Mouse (Mus musculus): ENCODE data around the gene Pkmyt1. TPM values are rescaled to one million over a fixed set of nuclear protein-coding genes. Genes with fewer than 3 reads are reported as not detected.

The Pkmyt1 gene
- 20.8 and 21.1 TPM in 2 replicates for polyA plus RNA-seq (2015; fragmentation: Nextera tagmentation; extraction: Ambion mirVana)

DNA sequence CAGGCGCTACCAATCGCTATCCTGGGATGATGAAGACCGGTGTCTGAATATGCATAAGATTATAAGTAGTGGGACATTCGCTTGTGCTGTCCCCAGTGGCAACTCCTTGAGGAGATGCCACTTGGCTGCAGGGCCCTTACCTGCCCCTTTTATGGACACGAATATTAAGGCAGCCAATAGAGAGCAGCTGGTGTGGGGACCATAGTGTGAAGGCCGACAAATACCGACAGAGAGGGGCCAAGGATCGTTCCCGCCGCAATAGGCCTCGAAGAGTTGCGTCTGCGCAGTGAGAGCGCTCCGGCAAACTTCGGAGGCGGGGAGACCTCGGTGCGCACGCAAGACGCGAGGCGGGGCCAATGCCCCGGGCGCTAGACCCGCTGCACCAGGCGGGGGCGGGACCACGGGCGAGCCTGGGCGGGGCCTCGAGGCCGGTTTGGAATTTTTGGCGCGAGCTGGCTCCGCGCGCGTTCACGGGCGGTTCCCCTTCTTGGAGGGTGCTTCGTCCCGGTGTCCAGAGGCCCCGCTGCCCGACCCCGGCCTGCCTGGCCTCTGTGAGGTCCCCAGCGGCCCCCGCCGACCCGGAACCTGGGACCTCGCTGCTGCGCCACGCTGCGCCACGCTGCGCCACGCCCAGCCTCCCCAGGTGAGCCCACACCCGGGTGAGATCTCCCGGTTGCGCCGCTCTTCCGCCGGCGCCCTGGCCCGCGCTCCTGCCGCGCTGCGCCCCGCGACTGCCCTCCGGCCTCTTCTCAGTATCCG is at the start of gene Pkmyt1:
Gene Pkmyt1 (plus strand): TSS at position 338 of the 759 bp plus-strand sequence.
- ATAC-seq, result peak; percentile 95
- no peaks in the 10 kb centered on the region for H3K9me3 ChIP-seq (ENCODE audit: control insufficient read depth, low read length)
- no peaks in the 10 kb centered on the region for H3K27me3 ChIP-seq (replicated peaks; ENCODE audit: control insufficient read depth, insufficient read depth, low read length)
- H3K36me3 ChIP-seq (ENCODE audit: control insufficient read depth, insufficient read depth, low read length), result no peaks in the 10 kb centered on the region
- H3K4me2 ChIP-seq (ENCODE audit: low read length), result peak within 1 kb of the TSS; percentile 96
- H3K9ac ChIP-seq (ENCODE audit: low read depth, low read length), result peak within 1 kb of the TSS; percentile 77
- H3K4me1 ChIP-seq (ENCODE audit: control insufficient read depth, insufficient read depth, low read depth, low read length), result peaks cover 10% of the 10 kb centered on the region
- H3K27ac ChIP-seq (ENCODE audit: low read depth, low read length), result peak within 1 kb of the TSS; percentile 72
- peak within 1 kb of the TSS; percentile 92 for H3K4me3 ChIP-seq (ENCODE audit: low read length)
- WGBS, result under 1% methylated on average over 51 of the region's 73 CpGs

DNA sequence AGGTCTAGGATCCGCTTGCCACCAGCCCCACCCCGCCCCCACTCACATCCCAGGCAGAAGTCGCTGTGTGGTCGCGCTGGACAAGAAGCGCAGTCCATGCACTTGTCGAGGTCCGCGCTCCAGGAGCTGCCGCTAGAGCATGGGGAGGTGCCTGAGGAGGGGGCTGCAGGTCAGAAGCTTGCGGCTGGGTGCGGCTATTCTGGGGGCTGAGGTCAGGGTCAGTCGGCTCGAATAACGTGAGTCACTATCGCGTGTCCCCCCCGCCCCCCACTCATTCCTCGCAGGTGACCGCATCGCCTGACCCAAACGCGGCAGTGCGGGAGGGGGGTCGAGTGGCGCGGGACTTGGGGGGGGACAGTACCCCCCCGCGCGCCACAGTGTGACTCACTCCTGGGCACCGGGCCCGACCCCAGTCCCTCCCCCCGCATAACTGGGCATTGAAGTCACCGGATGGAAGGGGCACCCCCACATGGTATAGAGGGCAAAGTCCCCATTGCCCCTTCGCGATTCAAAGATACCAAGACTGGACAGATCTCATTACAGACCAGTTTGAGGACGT is 49.6 kb upstream of the Pkmyt1 start:
- Histone ChIP-seq H3K27ac (ENCODE audit: low read depth, low read length) (no peak overlapping the region), H3K4me2 (ENCODE audit: low read length) (peak overlapping the region; percentile 88), H3K36me3 (ENCODE audit: control insufficient read depth, insufficient read depth, low read length) (no peaks in the 10 kb centered on the region), H3K27me3 (replicated peaks; ENCODE audit: control insufficient read depth, insufficient read depth, low read length) (peaks cover 44% of the 10 kb centered on the region), H3K4me3 (ENCODE audit: low read length) (peak overlapping the region; percentile 48), H3K4me1 (ENCODE audit: control insufficient read depth, insufficient read depth, low read depth, low read length) (peaks cover 38% of the 10 kb centered on the region), H3K9me3 (ENCODE audit: control insufficient read depth, low read length) (no peaks in the 10 kb centered on the region), H3K9ac (ENCODE audit: low read depth, low read length) (peak overlapping the region; percentile 61)
- WGBS, result under 1% methylated on average over 35 of the region's 37 CpGs
- ATAC-seq, result no peak

DNA sequence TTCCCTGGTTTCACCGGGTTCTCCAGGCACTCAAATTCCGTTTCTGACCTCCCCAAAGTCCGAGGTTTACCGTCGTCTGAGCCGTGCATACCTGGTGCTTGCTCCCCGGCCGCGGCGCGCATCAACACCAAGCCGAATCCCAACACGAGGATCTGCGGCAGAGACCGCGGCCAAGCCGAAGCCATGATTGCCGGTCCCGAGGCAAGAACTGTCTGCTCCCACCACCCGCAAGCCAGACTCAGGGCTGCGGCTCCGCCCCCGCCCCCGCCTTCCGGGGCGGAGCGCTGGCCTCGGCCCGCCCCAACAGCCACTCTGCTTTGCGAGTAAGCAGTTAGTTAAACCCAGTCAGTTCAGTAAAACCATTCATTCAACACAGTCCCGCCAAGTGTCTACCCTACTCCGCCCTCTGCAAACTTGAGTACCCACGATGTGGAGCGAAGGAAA is 48.9 kb upstream of the Pkmyt1 start, which contains the start of gene Tnfrsf12a:
Gene Tnfrsf12a (minus strand): TSS at position 233 of the 444 bp plus-strand sequence.
- H3K4me2 ChIP-seq (ENCODE audit: low read length), result peak within 1 kb of the TSS; percentile 88
- H3K4me3 ChIP-seq (ENCODE audit: low read length), result peak within 1 kb of the TSS; percentile 48
- peak; percentile 14; the same call in 1 of the 2 replicates for ATAC-seq
- H3K9ac ChIP-seq (ENCODE audit: low read depth, low read length), result peak within 1 kb of the TSS; percentile 61
- under 1% methylated on average over 34 of the region's 34 CpGs for WGBS
- no peaks in the 10 kb centered on the region for H3K36me3 ChIP-seq (ENCODE audit: control insufficient read depth, insufficient read depth, low read length)
- no peaks in the 10 kb centered on the region for H3K9me3 ChIP-seq (ENCODE audit: control insufficient read depth, low read length)
- peaks cover 49% of the 10 kb centered on the region for H3K27me3 ChIP-seq (replicated peaks; ENCODE audit: control insufficient read depth, insufficient read depth, low read length)
- H3K4me1 ChIP-seq (ENCODE audit: control insufficient read depth, insufficient read depth, low read depth, low read length), result peaks cover 38% of the 10 kb centered on the region
- H3K27ac ChIP-seq (ENCODE audit: low read depth, low read length), result no peak within 1 kb of the TSS

DNA sequence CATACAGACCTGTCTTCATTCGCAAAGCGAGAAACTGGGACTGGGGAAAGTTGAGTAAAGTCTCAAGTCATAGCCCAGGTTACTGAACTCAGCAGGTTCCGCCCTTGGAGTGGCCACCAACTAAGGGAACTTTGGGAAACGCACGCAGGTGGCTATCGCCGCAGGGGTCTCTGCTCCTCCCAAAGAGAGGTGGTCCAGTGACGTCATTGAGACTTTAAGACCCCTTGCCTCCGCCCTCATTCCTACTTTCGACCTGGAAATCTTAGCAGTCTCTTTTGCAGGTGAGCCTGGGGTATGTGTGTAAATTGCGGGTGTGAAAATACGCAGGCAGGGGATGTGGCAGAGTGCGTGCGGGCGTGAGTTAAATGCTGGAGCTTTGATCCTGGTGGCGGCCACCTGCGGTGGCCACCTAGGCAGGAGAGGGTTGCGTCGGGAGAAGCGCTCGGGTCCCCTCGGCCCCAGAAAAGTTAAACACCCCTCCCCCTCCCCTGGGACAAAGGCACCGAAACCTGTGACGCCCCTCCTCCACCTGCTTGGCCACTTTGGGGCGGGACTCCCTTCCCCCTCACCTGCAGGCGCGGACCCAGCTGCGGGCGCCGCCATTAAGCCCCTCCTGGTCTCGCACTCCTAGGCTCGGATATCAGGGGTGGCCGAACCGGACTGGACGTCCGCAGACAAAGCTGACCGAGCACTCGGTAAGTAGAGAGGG is 46.9 kb upstream of the Pkmyt1 start, which contains the start of gene Cldn6:
Gene Cldn6 (plus strand): TSS at position 123 of the 709 bp plus-strand sequence.
- no peak within 1 kb of the TSS for H3K9ac ChIP-seq (ENCODE audit: low read depth, low read length)
- WGBS, result 3% methylated on average over 38 of the region's 38 CpGs

DNA sequence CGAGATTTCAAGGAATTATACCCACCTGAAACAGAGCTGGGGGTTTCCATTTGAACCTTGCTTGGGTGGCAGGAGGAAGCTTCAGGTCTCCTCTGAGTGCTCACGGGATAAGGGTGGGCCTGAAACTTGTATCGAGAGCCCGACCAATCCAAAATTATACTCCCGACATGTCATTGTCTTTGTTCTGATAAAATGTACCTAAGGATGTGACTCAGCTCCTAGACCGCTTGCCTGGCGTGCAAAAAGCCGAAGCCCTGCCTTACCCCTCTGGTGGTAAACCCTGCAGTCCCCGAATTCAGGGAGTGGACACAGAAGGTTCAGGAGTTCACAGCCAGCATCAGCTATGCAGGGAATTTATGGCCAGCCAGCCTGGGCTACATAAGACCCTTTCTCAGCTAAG is 45.8 kb upstream of the Pkmyt1 start:
- H3K9ac ChIP-seq (ENCODE audit: low read depth, low read length), result no peak overlapping the region
- no peak for ATAC-seq
- WGBS, result 75% methylated on average over 9 of the region's 9 CpGs
- no peaks in the 10 kb centered on the region for H3K9me3 ChIP-seq (ENCODE audit: control insufficient read depth, low read length)
- no peak overlapping the region for H3K27ac ChIP-seq (ENCODE audit: low read depth, low read length)
- no peak overlapping the region for H3K4me3 ChIP-seq (ENCODE audit: low read length)
- peaks cover 62% of the 10 kb centered on the region for H3K27me3 ChIP-seq (replicated peaks; ENCODE audit: control insufficient read depth, insufficient read depth, low read length)
- peaks cover 25% of the 10 kb centered on the region for H3K4me1 ChIP-seq (ENCODE audit: control insufficient read depth, insufficient read depth, low read depth, low read length)
- H3K36me3 ChIP-seq (ENCODE audit: control insufficient read depth, insufficient read depth, low read length), result no peaks in the 10 kb centered on the region
- no peak overlapping the region for H3K4me2 ChIP-seq (ENCODE audit: low read length)

More for the DNA sequence above, 46.9 kb upstream of the Pkmyt1 start, which contains the start of gene Cldn6:
- Histone ChIP-seq H3K36me3 (ENCODE audit: control insufficient read depth, insufficient read depth, low read length) (no peaks in the 10 kb centered on the region), H3K4me3 (ENCODE audit: low read length) (peak within 1 kb of the TSS; percentile 24), H3K27me3 (replicated peaks; ENCODE audit: control insufficient read depth, insufficient read depth, low read length) (peaks cover 61% of the 10 kb centered on the region), H3K27ac (ENCODE audit: low read depth, low read length) (no peak within 1 kb of the TSS), H3K4me1 (ENCODE audit: control insufficient read depth, insufficient read depth, low read depth, low read length) (peaks cover 31% of the 10 kb centered on the region), H3K4me2 (ENCODE audit: low read length) (peak within 1 kb of the TSS; percentile 45), H3K9me3 (ENCODE audit: control insufficient read depth, low read length) (no peaks in the 10 kb centered on the region)
- ATAC-seq, result no peak

DNA sequence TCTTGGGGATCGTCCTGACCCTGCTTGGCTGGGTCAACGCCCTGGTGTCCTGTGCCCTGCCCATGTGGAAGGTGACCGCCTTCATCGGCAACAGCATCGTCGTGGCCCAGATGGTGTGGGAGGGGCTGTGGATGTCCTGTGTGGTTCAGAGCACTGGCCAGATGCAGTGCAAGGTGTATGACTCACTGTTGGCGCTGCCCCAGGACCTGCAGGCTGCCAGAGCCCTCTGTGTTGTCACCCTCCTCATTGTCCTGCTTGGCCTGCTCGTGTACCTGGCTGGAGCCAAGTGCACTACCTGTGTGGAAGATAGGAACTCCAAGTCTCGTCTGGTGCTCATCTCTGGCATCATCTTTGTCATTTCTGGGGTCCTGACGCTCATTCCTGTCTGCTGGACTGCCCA is 45.0 kb upstream of the Pkmyt1 start:
- no peak for ATAC-seq
- Histone ChIP-seq H3K4me1 (ENCODE audit: control insufficient read depth, insufficient read depth, low read depth, low read length) (peaks cover 20% of the 10 kb centered on the region), H3K27ac (ENCODE audit: low read depth, low read length) (no peak overlapping the region), H3K4me3 (ENCODE audit: low read length) (no peak overlapping the region), H3K9ac (ENCODE audit: low read depth, low read length) (no peak overlapping the region), H3K4me2 (ENCODE audit: low read length) (no peak overlapping the region), H3K9me3 (ENCODE audit: control insufficient read depth, low read length) (no peaks in the 10 kb centered on the region), H3K27me3 (replicated peaks; ENCODE audit: control insufficient read depth, insufficient read depth, low read length) (peaks cover 55% of the 10 kb centered on the region), H3K36me3 (ENCODE audit: control insufficient read depth, insufficient read depth, low read length) (no peaks in the 10 kb centered on the region)
- WGBS, result 73% methylated on average over 10 of the region's 10 CpGs

DNA sequence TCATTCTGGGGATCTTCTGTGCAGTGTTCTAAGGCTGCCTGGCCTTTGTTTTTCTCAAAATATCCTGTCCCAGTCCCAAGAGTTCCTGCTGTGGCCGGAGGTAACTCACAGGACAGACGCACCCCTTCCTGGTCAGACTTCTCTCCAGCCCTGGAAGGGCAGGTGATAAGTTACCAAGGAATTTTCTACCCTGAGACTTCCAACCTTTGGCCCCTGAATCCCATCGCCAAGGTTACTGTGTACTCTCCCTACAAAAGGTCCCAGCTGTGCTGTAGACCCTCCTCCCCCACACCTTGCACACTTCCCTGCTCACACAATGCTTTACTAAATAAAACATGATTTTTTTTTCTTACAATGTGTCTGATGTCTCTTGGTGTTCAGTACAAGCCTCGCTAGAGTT is 44.0 kb upstream of the Pkmyt1 start:
- peaks cover 52% of the 10 kb centered on the region for H3K27me3 ChIP-seq (replicated peaks; ENCODE audit: control insufficient read depth, insufficient read depth, low read length)
- no peaks in the 10 kb centered on the region for H3K36me3 ChIP-seq (ENCODE audit: control insufficient read depth, insufficient read depth, low read length)
- H3K27ac ChIP-seq (ENCODE audit: low read depth, low read length), result no peak overlapping the region
- H3K9ac ChIP-seq (ENCODE audit: low read depth, low read length), result no peak overlapping the region
- H3K4me3 ChIP-seq (ENCODE audit: low read length), result no peak overlapping the region
- ATAC-seq, result no peak
- H3K9me3 ChIP-seq (ENCODE audit: control insufficient read depth, low read length), result no peaks in the 10 kb centered on the region
- H3K4me2 ChIP-seq (ENCODE audit: low read length), result no peak overlapping the region
- WGBS, result 60% methylated on average over 4 of the region's 4 CpGs
- H3K4me1 ChIP-seq (ENCODE audit: control insufficient read depth, insufficient read depth, low read depth, low read length), result peaks cover 10% of the 10 kb centered on the region

DNA sequence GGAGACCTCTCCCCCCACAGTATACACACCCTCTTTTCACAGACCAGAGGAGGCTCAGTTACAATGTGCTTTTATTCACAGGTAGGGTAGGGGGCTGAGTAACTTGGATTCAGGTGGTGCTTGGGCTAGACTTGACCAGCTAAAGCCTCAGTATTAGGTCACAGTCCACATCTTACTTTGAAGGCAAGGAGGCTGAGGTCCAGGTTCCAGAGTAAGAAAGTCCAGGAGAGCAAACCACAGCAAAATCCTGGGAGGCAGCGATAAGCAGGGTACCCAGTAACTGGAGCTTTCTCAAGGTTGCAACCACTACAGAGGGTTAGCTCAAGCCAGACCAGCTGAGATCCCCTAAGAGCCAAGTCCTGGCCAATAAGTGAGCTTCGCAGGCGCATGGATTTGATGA is 43.6 kb upstream of the Pkmyt1 start:
- Histone ChIP-seq H3K4me2 (ENCODE audit: low read length) (no peak overlapping the region), H3K9me3 (ENCODE audit: control insufficient read depth, low read length) (no peaks in the 10 kb centered on the region), H3K4me1 (ENCODE audit: control insufficient read depth, insufficient read depth, low read depth, low read length) (peaks cover 8% of the 10 kb centered on the region; the same call in 1 of the 2 replicates), H3K27ac (ENCODE audit: low read depth, low read length) (no peak overlapping the region), H3K4me3 (ENCODE audit: low read length) (no peak overlapping the region), H3K36me3 (ENCODE audit: control insufficient read depth, insufficient read depth, low read length) (no peaks in the 10 kb centered on the region), H3K27me3 (replicated peaks; ENCODE audit: control insufficient read depth, insufficient read depth, low read length) (peaks cover 52% of the 10 kb centered on the region), H3K9ac (ENCODE audit: low read depth, low read length) (no peak overlapping the region)
- ATAC-seq, result no peak
- 70% methylated on average over 3 of the region's 3 CpGs for WGBS

DNA sequence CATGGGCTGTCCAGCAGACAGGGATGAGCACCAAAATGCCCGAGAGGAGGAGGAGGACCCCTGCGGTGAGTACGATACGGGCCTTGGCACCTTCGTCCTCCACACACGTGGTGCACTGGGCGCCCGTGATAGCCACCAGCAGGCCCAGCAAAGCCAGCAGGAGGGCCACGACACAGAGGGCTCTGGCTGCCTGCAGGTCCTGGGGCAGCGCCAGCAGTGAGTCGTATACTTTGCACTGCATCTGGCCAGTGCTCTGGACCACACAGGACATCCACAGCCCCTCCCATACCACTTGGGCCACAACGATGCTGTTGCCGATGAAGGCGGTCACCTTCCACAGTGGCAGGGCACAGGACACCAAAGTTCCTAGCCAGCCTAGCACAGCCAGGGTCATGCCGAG is 42.9 kb upstream of the Pkmyt1 start:
- Histone ChIP-seq H3K9me3 (ENCODE audit: control insufficient read depth, low read length) (no peaks in the 10 kb centered on the region), H3K27ac (ENCODE audit: low read depth, low read length) (no peak overlapping the region), H3K4me3 (ENCODE audit: low read length) (no peak overlapping the region), H3K27me3 (replicated peaks; ENCODE audit: control insufficient read depth, insufficient read depth, low read length) (peaks cover 51% of the 10 kb centered on the region), H3K36me3 (ENCODE audit: control insufficient read depth, insufficient read depth, low read length) (no peaks in the 10 kb centered on the region), H3K4me1 (ENCODE audit: control insufficient read depth, insufficient read depth, low read depth, low read length) (peaks cover 6% of the 10 kb centered on the region; the same call in 1 of the 2 replicates), H3K9ac (ENCODE audit: low read depth, low read length) (no peak overlapping the region), H3K4me2 (ENCODE audit: low read length) (no peak overlapping the region)
- 27% methylated on average over 15 of the region's 15 CpGs for WGBS
- no peak for ATAC-seq
